Mouse (Mus musculus): ENCODE data around the gene Epb41. TPM values are rescaled to one million over a fixed set of nuclear protein-coding genes. Genes with fewer than 3 reads are reported as not detected.

Epb41 gene
- polyA plus RNA-seq, 1 experiment from 2014 or later = 80.1 TPM

DNA sequence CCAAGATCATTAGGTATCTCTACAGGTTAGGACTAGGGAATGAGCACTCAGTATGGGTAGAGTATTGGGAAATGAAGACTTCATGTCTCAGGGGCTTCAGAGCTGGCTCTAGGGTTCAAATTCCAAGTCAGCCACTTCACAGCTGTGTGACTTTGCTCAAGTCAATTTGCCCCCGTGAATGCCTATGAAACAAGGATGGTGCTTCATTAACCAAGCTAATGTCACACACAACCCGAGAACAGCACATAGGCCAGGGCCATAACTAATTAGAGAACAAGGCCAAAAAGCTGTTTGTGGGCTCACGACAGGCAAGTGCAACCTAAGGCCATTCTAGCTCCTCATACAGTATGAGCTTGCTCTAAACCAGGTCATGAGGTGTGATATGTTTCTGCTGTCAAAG is 3.0 kb downstream of the Epb41 start:
- no peak overlapping the region for H3K4me2 ChIP-seq
- H3K9me3 ChIP-seq = no peaks in the 10 kb centered on the region
- H3K4me1 ChIP-seq = peaks cover 22% of the 10 kb centered on the region
- H3K36me3 ChIP-seq (replicated peaks) = no peaks in the 10 kb centered on the region
- no peak overlapping the region for H3K27ac ChIP-seq
- 74% methylated on average over 3 of the region's 3 CpGs for WGBS
- H3K27me3 ChIP-seq (replicated peaks) = peaks cover 9% of the 10 kb centered on the region; the same call in 1 of the 2 replicates
- no peak overlapping the region for H3K9ac ChIP-seq
- H3K4me3 ChIP-seq = no peak overlapping the region
- no peak for ATAC-seq (replicated peaks)

DNA sequence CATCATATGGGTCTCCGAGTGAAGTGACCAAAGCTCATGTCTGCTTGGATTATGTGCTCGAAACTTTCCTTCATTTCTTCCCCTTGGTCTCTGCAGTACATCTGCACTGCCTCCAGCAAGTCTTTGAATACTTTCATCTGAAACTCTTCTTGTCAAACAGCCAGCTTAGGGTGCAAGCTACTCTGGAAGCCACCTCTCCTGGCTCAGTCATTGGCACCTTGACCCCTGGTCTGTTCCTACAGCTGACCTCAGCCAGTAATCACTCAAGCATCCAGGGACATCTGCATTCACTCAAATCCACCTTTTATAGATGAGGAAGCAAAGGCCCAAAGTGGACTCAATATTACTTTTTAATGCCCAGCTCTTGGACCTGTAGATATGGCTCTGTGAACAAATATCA is 3.4 kb downstream of the Epb41 start:
- Histone ChIP-seq H3K9me3 (no peaks in the 10 kb centered on the region), H3K4me1 (peaks cover 21% of the 10 kb centered on the region), H3K9ac (no peak overlapping the region), H3K4me2 (no peak overlapping the region), H3K27me3 (replicated peaks) (peaks cover 9% of the 10 kb centered on the region; the same call in 1 of the 2 replicates), H3K36me3 (replicated peaks) (no peaks in the 10 kb centered on the region), H3K27ac (no peak overlapping the region), H3K4me3 (no peak overlapping the region)
- WGBS = 97% methylated on average over 2 of the region's 2 CpGs
- no peak for ATAC-seq (replicated peaks)

DNA sequence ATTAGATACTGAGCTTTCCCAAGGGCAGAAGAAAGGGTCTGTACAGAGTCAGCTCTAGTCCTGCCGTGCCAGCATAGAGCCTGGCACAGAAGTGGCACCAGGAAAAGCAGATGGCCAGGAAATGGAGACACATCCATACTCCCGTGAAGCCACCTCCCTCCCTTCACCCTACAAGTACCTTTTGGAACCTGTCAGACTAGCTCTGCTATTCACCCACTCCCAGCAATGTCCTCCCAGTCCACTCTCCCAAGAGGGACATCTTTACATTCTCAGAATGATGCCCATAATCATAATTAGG is 7.2 kb downstream of the Epb41 start:
- 77% methylated on average over 2 of the region's 2 CpGs for WGBS
- no peak overlapping the region for H3K27ac ChIP-seq
- no peaks in the 10 kb centered on the region for H3K36me3 ChIP-seq (replicated peaks)
- H3K4me2 ChIP-seq = no peak overlapping the region
- no peak overlapping the region for H3K9ac ChIP-seq
- no peak overlapping the region for H3K4me3 ChIP-seq
- H3K9me3 ChIP-seq = no peaks in the 10 kb centered on the region
- ATAC-seq (replicated peaks) = no peak
- H3K27me3 ChIP-seq (replicated peaks) = no peaks in the 10 kb centered on the region
- 0 out of 2 replicates have a peak, but pooled peaks cover 3% of the 10 kb centered on the region for H3K4me1 ChIP-seq

DNA sequence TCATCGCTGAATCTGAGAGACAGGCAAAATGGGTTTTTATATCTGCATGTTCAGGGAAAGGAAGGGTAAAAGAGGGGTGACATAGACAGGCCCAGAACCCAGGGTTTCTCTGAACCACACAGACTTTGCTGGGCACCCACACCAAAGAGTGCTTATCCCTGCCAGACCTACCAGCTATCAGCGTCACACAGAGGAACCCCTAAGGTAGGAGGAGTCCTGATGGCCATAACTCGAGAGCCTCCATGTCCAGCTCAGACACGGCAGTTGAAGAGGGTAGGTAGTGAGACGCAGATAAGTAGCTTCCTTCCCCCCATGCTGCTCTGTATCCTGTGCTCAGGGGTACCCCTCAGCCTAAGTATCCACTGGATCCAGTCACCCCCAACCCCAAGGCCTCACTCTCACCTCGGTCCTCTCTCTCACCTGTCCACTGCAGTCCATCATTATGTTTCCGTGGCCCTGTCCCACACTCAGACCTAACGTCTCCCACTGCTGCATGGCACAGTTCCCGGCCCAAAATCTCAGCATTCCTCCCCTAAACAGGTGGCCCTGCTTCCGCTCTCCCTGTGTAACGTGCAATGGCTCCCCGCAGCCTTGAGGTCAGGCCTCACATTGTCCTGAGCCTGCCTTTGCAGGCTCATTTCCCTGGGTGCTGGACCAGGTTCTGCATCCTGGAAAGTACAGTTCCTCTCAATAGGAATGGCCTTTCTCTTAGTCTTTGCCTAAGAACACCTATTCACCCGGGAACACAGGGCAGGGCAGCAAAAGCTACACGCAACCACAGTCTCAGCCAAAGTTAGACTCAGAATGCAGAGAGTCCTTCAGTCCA is 7.8 kb downstream of the Epb41 start:
- WGBS = 87% methylated on average over 14 of the region's 14 CpGs
- H3K9me3 ChIP-seq = no peaks in the 10 kb centered on the region
- H3K9ac ChIP-seq = no peak overlapping the region
- no peaks in the 10 kb centered on the region for H3K36me3 ChIP-seq (replicated peaks)
- ATAC-seq (replicated peaks) = no peak
- H3K27ac ChIP-seq = no peak overlapping the region
- no peaks in the 10 kb centered on the region for H3K27me3 ChIP-seq (replicated peaks)
- H3K4me3 ChIP-seq = no peak overlapping the region
- no peak overlapping the region for H3K4me2 ChIP-seq
- H3K4me1 ChIP-seq = 0 out of 2 replicates have a peak, but pooled peaks cover 3% of the 10 kb centered on the region

DNA sequence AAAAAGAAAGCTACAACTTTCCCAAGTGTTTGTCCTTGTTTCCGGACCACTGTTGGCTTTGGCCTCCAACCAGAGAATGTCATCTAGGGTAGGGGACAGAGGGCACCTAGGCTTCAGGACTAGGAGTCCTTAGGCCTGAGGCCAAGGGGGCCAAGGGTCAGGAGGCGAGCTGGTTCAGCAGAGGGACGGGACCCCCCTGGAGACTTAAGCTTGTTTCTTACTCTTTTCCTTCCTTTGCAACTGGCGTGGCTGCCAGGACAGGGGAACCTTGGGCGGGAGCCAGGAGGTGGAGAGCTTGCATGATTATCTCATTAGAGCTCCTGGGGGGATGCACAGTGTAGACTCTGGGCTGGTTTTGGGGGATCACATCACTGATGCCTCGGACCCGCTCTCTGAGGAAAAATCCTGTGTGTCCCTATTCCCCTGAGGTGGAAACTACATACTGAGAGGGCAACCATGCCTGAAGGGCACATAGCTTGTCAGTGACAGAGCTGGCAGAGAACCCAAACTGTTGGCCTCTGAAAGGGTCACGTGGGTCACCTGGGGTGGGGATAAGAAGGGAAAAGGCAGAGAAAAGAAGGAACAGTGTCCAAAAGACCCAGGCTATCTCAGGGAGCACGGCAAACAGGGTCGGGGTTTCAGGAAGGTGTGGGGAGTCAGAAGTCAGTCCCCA is 8.9 kb downstream of the Epb41 start:
- Histone ChIP-seq H3K27ac (no peak overlapping the region), H3K4me2 (no peak overlapping the region), H3K4me3 (no peak overlapping the region), H3K9me3 (no peaks in the 10 kb centered on the region), H3K36me3 (replicated peaks) (no peaks in the 10 kb centered on the region), H3K4me1 (0 out of 2 replicates have a peak, but pooled peaks cover 3% of the 10 kb centered on the region), H3K9ac (no peak overlapping the region), H3K27me3 (replicated peaks) (no peaks in the 10 kb centered on the region)
- ATAC-seq (replicated peaks) = no peak
- WGBS = 50% methylated on average over 10 of the region's 10 CpGs

DNA sequence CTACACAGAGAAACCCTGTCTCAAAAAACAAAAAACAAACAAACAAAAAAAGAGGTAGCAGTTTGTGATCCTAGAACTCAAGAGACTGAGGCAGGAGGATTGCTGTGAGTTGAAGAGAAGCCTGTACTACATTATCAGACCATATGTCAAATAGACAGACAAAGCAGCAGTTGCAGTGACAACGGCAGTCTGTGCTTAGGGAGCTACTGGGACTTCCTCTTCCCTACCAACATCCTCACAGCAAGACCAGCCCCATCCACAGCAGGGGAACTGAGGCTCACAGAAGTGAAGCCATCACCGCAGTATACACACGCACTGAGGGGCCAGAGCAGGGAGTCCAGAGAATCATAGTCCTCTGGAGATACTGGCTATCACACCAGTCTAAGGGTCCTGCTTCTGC is 9.5 kb downstream of the Epb41 start:
- H3K9me3 ChIP-seq = no peaks in the 10 kb centered on the region
- ATAC-seq (replicated peaks) = no peak
- 73% methylated on average over 3 of the region's 3 CpGs for WGBS

DNA sequence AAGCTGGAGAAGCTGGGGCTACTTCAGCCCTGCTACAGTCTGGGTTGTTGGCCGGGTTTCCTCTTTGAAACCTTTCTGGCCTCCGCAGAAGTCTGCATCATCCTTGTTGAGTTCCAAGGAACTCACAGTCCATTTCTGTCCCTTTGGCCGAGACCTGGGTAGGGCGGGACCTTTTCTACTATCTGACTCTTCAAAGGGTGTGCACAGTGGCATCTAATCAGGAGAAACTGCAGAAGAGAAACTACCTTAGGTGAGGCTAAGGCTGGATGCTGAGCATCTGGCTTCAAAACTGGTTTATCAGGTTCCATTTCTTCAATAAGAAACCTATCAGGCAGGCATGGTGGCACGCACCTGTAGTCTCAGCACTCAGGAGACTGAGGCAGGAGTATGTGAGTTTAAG is 10.6 kb downstream of the Epb41 start:
- no peak overlapping the region for H3K4me3 ChIP-seq
- no peaks in the 10 kb centered on the region for H3K36me3 ChIP-seq (replicated peaks)
- no peak overlapping the region for H3K9ac ChIP-seq
- 0 out of 2 replicates have a peak, but pooled peaks cover 3% of the 10 kb centered on the region for H3K4me1 ChIP-seq
- no peak for ATAC-seq (replicated peaks)
- H3K4me2 ChIP-seq = no peak overlapping the region
- no peaks in the 10 kb centered on the region for H3K27me3 ChIP-seq (replicated peaks)
- 92% methylated on average over 5 of the region's 5 CpGs for WGBS
- H3K27ac ChIP-seq = no peak overlapping the region
- no peaks in the 10 kb centered on the region for H3K9me3 ChIP-seq

More for the DNA sequence above, 9.5 kb downstream of the Epb41 start:
- no peak overlapping the region for H3K4me2 ChIP-seq
- H3K9ac ChIP-seq = no peak overlapping the region
- no peaks in the 10 kb centered on the region for H3K36me3 ChIP-seq (replicated peaks)
- H3K27ac ChIP-seq = no peak overlapping the region
- no peaks in the 10 kb centered on the region for H3K27me3 ChIP-seq (replicated peaks)
- H3K4me3 ChIP-seq = no peak overlapping the region
- H3K4me1 ChIP-seq = 0 out of 2 replicates have a peak, but pooled peaks cover 3% of the 10 kb centered on the region

DNA sequence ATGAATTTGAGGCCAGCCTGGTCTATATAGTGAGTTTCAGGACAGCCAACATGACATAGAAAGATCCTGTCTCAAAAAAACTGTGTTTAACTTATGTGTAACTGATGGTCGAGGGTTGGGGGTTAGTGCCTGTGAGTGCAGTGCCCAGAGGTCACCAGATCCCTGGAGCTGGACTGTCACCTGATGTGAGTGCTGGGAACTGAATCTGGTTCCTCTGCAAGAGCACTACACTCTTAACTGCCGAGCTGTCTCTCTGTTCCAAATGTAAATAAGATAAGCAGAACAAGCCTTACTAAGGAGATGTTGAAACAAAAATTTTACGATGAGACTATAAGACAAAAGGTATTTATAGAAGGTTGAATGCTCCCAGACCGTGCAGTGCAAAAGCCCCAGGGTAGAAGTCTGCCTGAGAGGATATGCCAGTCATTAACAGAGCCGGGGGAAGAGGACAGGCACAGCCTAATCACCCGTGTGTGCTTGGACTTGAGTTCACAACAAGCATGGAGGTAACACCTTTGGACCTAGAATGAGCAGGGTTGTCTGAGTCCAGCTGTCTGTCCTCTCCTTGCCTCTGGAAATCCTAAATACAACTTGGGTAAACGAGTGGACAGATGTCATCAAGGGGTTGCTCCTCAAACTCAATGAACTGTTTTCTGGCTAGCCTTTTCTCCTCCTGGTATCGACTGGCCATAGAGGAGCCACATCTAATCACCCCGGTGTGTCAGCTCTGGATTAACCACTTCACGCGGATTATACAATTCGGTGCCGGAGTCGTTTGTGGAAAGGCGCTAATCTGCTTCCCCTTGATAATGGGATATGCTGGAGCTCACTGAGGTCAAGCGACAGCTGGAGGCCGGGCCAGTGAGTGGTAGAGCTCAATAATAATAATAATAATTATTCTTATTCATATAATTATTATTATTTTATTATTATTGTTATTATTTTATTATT is 11.9 kb downstream of the Epb41 start:
- H3K27me3 ChIP-seq (replicated peaks) = no peaks in the 10 kb centered on the region
- no peaks in the 10 kb centered on the region for H3K36me3 ChIP-seq (replicated peaks)
- no peak overlapping the region for H3K27ac ChIP-seq
- H3K4me2 ChIP-seq = no peak overlapping the region
- WGBS = 61% methylated on average over 17 of the region's 17 CpGs
- ATAC-seq (replicated peaks) = no peak
- no peaks in the 10 kb centered on the region for H3K9me3 ChIP-seq
- H3K4me1 ChIP-seq = 0 out of 2 replicates have a peak, but pooled peaks cover 3% of the 10 kb centered on the region
- H3K4me3 ChIP-seq = no peak overlapping the region
- no peak overlapping the region for H3K9ac ChIP-seq

DNA sequence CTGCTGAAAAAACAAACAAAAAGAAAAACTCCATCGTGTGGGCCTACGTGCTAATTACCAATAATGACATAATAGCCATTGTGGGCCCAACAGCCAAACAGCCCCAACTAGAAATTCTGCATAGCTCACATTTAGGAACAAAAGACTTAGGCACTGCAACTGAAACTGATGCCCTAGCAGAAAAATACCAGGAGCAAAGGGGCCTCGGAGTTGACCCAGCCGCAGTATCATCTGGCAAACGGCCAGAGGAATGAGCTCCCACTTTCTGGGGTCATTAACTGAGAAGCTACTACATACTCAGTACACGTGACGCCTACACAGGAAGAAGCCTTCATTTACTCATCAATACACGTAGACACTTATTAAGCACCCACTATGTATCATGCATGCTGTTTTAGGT is 12.8 kb downstream of the Epb41 start:
- ATAC-seq (replicated peaks) = no peak
- H3K4me1 ChIP-seq = 0 out of 2 replicates have a peak, but pooled peaks cover 3% of the 10 kb centered on the region
- H3K27ac ChIP-seq = no peak overlapping the region
- H3K9me3 ChIP-seq = no peaks in the 10 kb centered on the region
- H3K4me3 ChIP-seq = no peak overlapping the region
- no peak overlapping the region for H3K4me2 ChIP-seq
- H3K27me3 ChIP-seq (replicated peaks) = no peaks in the 10 kb centered on the region
- 74% methylated on average over 8 of the region's 8 CpGs for WGBS
- H3K9ac ChIP-seq = no peak overlapping the region
- no peaks in the 10 kb centered on the region for H3K36me3 ChIP-seq (replicated peaks)

DNA sequence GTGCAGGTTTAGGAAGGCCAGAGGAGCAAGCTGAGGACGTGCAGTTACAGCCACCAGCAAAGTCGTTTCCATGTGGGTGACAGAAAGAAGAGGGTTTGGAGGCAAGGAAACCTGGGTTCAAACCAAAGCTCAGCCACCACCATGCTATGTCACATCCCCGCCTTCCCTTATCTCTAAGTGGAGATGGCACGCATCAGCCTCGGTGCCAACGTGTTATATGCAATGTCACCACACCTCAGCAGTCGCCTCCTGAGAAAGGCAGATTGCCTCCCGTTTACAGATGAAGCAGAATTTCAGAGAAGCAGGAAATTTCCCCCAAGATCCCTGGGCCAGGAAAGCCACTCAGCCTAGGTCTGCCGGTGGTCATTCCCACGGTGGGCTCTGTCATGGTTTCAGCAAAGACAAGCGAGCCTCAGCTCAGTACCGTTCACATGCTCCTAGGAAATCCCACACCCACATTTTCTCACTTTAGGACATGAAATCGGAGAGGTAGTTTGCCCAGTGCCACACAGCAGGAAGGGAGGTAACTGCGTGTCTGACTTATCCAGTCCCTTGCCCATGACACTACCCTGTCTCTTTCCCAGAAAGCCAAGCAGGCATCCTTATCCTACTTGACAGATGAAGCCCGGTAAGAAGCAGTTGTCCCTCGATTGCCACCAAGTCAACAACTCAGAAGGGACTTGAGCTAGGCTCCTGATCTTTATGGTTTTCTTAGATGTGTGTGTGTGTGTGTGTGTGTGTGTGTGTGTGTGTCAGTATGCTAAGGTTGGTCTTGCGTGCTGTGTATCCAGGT is 14.9 kb downstream of the Epb41 start:
- WGBS = 80% methylated on average over 17 of the region's 17 CpGs
- Histone ChIP-seq H3K9ac (no peak overlapping the region), H3K4me3 (no peak overlapping the region), H3K36me3 (replicated peaks) (no peaks in the 10 kb centered on the region), H3K27me3 (replicated peaks) (no peaks in the 10 kb centered on the region), H3K9me3 (no peaks in the 10 kb centered on the region), H3K27ac (no peak overlapping the region), H3K4me1 (no peaks in the 10 kb centered on the region), H3K4me2 (no peak overlapping the region)
- no peak for ATAC-seq (replicated peaks)

DNA sequence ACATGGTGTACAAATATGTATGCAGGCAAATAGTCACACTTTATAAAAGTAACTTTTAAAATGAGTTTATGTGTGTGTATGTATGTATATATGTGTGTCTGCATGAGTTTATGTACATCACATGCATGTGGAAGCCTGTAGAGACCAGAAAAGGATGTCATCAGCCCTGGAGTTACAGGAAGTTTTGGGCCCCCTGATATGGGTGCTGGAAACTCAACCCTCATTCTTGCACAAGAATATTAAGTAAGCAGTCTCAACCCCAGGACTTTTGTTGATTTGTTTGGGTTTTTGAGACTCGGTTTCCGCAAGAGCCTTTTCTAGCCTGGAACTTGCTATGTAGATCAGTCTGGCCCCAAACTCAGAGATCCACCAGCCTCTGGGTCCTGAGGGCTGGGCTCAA is 15.6 kb downstream of the Epb41 start:
- no peak for ATAC-seq (replicated peaks)
- no peaks in the 10 kb centered on the region for H3K27me3 ChIP-seq (replicated peaks)
- WGBS = 88% methylated on average over 2 of the region's 2 CpGs
- H3K27ac ChIP-seq = no peak overlapping the region
- H3K9me3 ChIP-seq = no peaks in the 10 kb centered on the region
- H3K4me3 ChIP-seq = no peak overlapping the region
- no peak overlapping the region for H3K4me2 ChIP-seq
- H3K9ac ChIP-seq = no peak overlapping the region
- H3K4me1 ChIP-seq = no peaks in the 10 kb centered on the region
- H3K36me3 ChIP-seq (replicated peaks) = no peaks in the 10 kb centered on the region
